Mouse (Mus musculus): ENCODE data around the gene Ccdc81. TPM values are rescaled to one million over a fixed set of nuclear protein-coding genes. Genes with fewer than 3 reads are reported as not detected.

Ccdc81 gene
- polyA plus RNA-seq, 1 experiment from 2014 or later: not detected

DNA sequence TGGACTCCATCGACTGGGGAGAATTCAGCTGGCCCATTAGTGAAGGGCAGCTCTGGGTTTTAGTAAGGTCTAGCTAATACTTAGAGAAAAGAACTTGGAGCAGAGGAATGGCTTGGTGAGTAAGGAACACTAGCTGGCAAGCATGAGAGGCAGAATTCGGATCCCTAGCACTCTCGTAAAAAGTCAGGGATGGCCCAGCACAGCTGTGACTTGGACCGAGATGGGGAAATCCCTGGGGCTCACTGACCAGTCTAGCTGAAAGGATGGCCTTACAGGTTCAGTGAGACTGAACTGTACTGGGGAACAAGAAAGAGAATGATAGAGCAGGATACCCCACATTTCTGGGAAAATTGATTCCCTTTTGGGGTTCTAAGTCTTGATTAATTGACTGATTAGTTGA, 6.3 kb upstream of the Ccdc81 start:
- H3K9ac ChIP-seq: no peak overlapping the region
- H3K9me3 ChIP-seq: no peaks in the 10 kb centered on the region
- H3K27ac ChIP-seq: no peak overlapping the region
- no peaks in the 10 kb centered on the region; the same call in 1 of the 2 replicates for H3K4me1 ChIP-seq (replicated peaks)
- 76% methylated on average over 4 of the region's 4 CpGs for WGBS
- no peaks in the 10 kb centered on the region for H3K36me3 ChIP-seq
- H3K4me3 ChIP-seq (replicated peaks): no peak overlapping the region
- no peak for ATAC-seq
- no peak overlapping the region for H3K4me2 ChIP-seq (replicated peaks)
- H3K27me3 ChIP-seq (replicated peaks): no peaks in the 10 kb centered on the region

DNA sequence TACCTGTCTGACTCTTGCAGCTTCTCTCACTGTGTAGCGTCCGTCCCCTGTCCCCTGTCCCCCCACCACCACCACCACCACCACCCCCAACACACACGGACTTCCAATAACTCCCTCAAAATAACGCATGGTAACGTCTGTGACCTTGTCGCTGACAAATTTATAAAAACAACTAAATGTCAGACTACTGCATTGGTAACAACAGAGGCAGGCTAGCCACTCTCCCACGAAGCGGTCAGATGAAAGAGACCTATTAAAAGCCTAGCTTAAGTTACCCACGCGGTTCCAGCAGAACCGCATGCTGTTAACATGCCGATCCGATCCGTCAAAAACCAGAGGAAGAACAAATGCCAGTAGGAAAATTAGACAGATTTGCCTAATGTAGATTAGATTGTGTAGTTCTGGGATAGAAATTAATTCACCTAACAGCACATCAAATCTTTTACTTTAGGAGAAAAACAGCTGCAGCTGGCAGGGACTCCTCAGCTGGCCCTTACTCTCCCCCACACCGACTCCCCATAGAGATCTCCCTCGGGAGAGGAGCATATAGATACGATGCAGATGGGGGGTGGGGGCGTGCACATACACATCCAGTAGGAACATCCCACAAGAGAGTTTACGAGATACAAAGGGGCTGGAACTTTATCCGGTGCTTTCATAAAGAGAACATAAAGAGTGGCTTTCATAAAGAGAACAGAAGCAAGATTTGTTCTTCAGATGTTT, 5.6 kb upstream of the Ccdc81 start:
- Histone ChIP-seq H3K4me2 (replicated peaks) (no peak overlapping the region), H3K9ac (no peak overlapping the region), H3K27me3 (replicated peaks) (no peaks in the 10 kb centered on the region), H3K4me3 (replicated peaks) (no peak overlapping the region), H3K4me1 (replicated peaks) (no peaks in the 10 kb centered on the region; the same call in 1 of the 2 replicates), H3K27ac (no peak overlapping the region), H3K36me3 (no peaks in the 10 kb centered on the region), H3K9me3 (no peaks in the 10 kb centered on the region)
- no peak for ATAC-seq
- 79% methylated on average over 20 of the region's 20 CpGs for WGBS

- H3K4me2 ChIP-seq (replicated peaks): no peak overlapping the region
- no peak overlapping the region for H3K27ac ChIP-seq
- no peaks in the 10 kb centered on the region for H3K9me3 ChIP-seq
- H3K4me1 ChIP-seq (replicated peaks): no peaks in the 10 kb centered on the region; the same call in 1 of the 2 replicates
- H3K9ac ChIP-seq: no peak overlapping the region
- ATAC-seq: no peak
- WGBS: 50% methylated on average over 7 of the region's 7 CpGs
- no peaks in the 10 kb centered on the region for H3K27me3 ChIP-seq (replicated peaks)
- H3K4me3 ChIP-seq (replicated peaks): no peak overlapping the region
- H3K36me3 ChIP-seq: no peaks in the 10 kb centered on the region
These were observed 5.0 kb upstream of the Ccdc81 start for GRCm38 (mm10) chr7:89908421-89908820.

- Histone ChIP-seq H3K4me1 (replicated peaks) (no peaks in the 10 kb centered on the region; the same call in 1 of the 2 replicates), H3K9me3 (no peaks in the 10 kb centered on the region), H3K9ac (no peak overlapping the region), H3K4me2 (replicated peaks) (no peak overlapping the region), H3K27ac (no peak overlapping the region), H3K4me3 (replicated peaks) (no peak overlapping the region), H3K27me3 (replicated peaks) (no peaks in the 10 kb centered on the region), H3K36me3 (no peaks in the 10 kb centered on the region)
- ATAC-seq: peak; percentile 56; the same call in 1 of the 2 replicates
- 24% methylated on average over 8 of the region's 8 CpGs for WGBS
These were observed 4.5 kb upstream of the Ccdc81 start for GRCm38 (mm10) chr7:89907950-89908349.

DNA sequence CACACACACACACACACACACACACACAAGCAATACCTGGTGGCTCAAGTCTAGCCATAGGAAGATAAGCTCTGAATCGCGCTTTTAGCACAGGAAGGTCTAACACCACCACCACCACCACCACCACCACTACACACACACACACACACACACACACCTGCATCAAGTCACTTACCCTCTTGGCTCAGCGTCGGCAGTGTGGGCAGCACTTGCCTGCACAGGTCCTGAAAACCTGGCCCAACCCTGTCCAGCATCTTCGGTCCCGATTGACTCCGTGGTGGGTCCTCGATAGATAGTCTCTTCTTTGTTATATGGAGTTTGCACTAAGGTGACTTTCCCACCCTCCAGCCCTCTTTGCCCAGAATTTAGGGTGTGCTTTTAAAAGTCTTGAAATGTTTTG, 422 bp downstream of the Ccdc81 start:
- Histone ChIP-seq H3K4me1 (replicated peaks) (no peaks in the 10 kb centered on the region), H3K27ac (no peak overlapping the region), H3K4me2 (replicated peaks) (peak overlapping the region; percentile 41), H3K4me3 (replicated peaks) (no peak overlapping the region), H3K36me3 (no peaks in the 10 kb centered on the region), H3K9ac (no peak overlapping the region), H3K9me3 (no peaks in the 10 kb centered on the region), H3K27me3 (replicated peaks) (no peaks in the 10 kb centered on the region)
- WGBS: 80% methylated on average over 8 of the region's 8 CpGs
- ATAC-seq: no peak

- Histone ChIP-seq H3K27me3 (replicated peaks) (no peaks in the 10 kb centered on the region), H3K4me2 (replicated peaks) (no peak overlapping the region), H3K9ac (no peak overlapping the region), H3K36me3 (no peaks in the 10 kb centered on the region), H3K4me3 (replicated peaks) (no peak overlapping the region), H3K27ac (no peak overlapping the region), H3K9me3 (no peaks in the 10 kb centered on the region), H3K4me1 (replicated peaks) (no peaks in the 10 kb centered on the region)
- ATAC-seq: no peak
- WGBS: 28% methylated on average over 4 of the region's 4 CpGs
These were observed 11.6 kb downstream of the Ccdc81 start for GRCm38 (mm10) chr7:89891856-89892255.

DNA sequence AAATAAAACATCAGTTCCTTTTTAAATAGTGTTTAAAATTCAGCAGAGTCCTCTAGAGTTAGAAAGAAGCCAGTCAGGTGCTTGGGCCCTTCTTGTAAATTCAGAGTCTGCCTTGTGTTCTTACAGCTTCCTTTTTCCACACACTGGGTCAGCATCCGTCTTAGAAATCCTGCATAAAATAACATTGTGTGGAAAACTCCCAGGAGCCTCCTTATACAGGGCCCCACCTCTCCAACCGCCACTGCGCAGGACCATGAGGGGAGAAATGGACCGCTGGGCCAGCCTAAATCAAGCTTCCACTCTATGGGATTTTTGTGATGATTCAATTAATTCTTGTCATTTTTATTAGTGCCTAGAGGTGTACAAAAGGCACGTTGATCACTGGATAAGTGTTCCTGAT, 12.0 kb downstream of the Ccdc81 start:
- Histone ChIP-seq H3K27me3 (replicated peaks) (no peaks in the 10 kb centered on the region), H3K4me2 (replicated peaks) (no peak overlapping the region), H3K4me1 (replicated peaks) (no peaks in the 10 kb centered on the region), H3K36me3 (no peaks in the 10 kb centered on the region), H3K4me3 (replicated peaks) (no peak overlapping the region), H3K9me3 (no peaks in the 10 kb centered on the region), H3K27ac (no peak overlapping the region), H3K9ac (no peak overlapping the region)
- ATAC-seq: no peak
- 76% methylated on average over 5 of the region's 5 CpGs for WGBS

GRCm38 (mm10) chr7:89884551-89884950, 18.9 kb downstream of the Ccdc81 start:
- no peak overlapping the region for H3K27ac ChIP-seq
- no peak overlapping the region for H3K4me3 ChIP-seq (replicated peaks)
- no peak overlapping the region for H3K9ac ChIP-seq
- no peaks in the 10 kb centered on the region for H3K36me3 ChIP-seq
- peak; percentile 6; the same call in 1 of the 2 replicates for ATAC-seq
- WGBS: 48% methylated on average over 3 of the region's 3 CpGs
- no peak overlapping the region for H3K4me2 ChIP-seq (replicated peaks)
- H3K4me1 ChIP-seq (replicated peaks): no peaks in the 10 kb centered on the region
- H3K27me3 ChIP-seq (replicated peaks): no peaks in the 10 kb centered on the region
- no peaks in the 10 kb centered on the region for H3K9me3 ChIP-seq

DNA sequence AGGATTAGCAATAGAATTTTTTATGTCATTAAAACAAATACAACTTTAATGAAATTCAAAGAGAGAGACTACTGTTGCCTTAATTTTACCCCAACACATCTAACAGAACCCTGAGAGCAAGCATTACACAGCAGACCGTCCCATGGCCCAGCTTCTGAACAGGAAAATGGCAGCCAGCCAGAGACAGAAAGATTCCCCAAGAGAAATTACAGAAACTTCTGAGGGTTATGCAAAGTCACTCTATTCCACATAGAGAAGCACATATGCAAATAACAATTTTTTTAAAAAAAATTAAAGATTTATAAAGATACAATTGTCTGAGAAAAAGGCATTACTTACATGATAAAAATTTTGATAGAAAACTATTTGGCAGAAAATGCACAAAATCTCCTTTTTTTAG, 23.7 kb downstream of the Ccdc81 start:
- H3K9ac ChIP-seq: no peak overlapping the region
- H3K4me3 ChIP-seq (replicated peaks): no peak overlapping the region
- H3K4me2 ChIP-seq (replicated peaks): no peak overlapping the region
- ATAC-seq: no peak
- no peaks in the 10 kb centered on the region for H3K4me1 ChIP-seq (replicated peaks)
- H3K27ac ChIP-seq: no peak overlapping the region
- no peaks in the 10 kb centered on the region for H3K9me3 ChIP-seq
- no peaks in the 10 kb centered on the region for H3K27me3 ChIP-seq (replicated peaks)
- 56% methylated on average over 1 of the region's 1 CpGs for WGBS
- no peaks in the 10 kb centered on the region for H3K36me3 ChIP-seq

GRCm38 (mm10) chr7:89867221-89867620, 36.2 kb downstream of the Ccdc81 start:
- Histone ChIP-seq H3K4me1 (replicated peaks) (no peaks in the 10 kb centered on the region), H3K4me2 (replicated peaks) (no peak overlapping the region), H3K9ac (no peak overlapping the region), H3K9me3 (no peaks in the 10 kb centered on the region), H3K36me3 (no peaks in the 10 kb centered on the region), H3K4me3 (replicated peaks) (no peak overlapping the region), H3K27ac (no peak overlapping the region), H3K27me3 (replicated peaks) (no peaks in the 10 kb centered on the region)
- ATAC-seq: no peak
- WGBS: 69% methylated on average over 5 of the region's 5 CpGs

DNA sequence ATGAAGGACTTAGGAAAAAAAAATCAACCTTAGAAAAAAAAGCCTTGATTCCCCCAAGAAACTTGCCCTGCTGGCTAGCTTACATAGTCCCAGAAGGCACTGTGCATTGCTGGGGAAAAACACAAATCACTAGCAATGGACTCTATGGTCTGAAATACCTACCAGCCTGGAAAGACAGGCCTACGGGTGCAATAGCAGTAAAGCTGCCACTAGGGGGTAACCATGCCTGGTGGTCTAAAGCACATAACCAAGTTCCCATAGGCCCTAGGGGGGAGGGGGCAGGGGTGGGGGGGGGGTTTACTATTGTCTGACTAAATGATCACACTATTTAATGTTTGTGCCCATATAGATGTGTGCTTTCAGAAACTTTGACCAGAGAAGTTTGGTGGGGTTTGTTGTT, 38.7 kb downstream of the Ccdc81 start:
- whole genome bisulfite sequencing: 96% methylated on average over 1 of the region's 1 CpGs
- no peaks in the 10 kb centered on the region for H3K36me3 ChIP-seq
- no peak overlapping the region for H3K4me3 ChIP-seq (replicated peaks)
- no peaks in the 10 kb centered on the region for H3K27me3 ChIP-seq (replicated peaks)
- no peak overlapping the region for H3K9ac ChIP-seq
- no peak for ATAC-seq
- H3K4me2 ChIP-seq (replicated peaks): no peak overlapping the region
- H3K9me3 ChIP-seq: no peaks in the 10 kb centered on the region
- H3K4me1 ChIP-seq (replicated peaks): no peaks in the 10 kb centered on the region
- no peak overlapping the region for H3K27ac ChIP-seq

GRCm38 (mm10) chr7:89856440-89857217, 46.8 kb downstream of the Ccdc81 start:
- H3K9ac ChIP-seq: no peak overlapping the region
- ATAC-seq: 0 out of 2 replicates have a peak, but pooled peaks have one; percentile 58
- WGBS: 62% methylated on average over 16 of the region's 17 CpGs
- no peak overlapping the region for H3K4me2 ChIP-seq (replicated peaks)
- H3K27ac ChIP-seq: peak overlapping the region; percentile 4; the same call in 1 of the 2 replicates
- no peaks in the 10 kb centered on the region for H3K36me3 ChIP-seq
- no peaks in the 10 kb centered on the region for H3K27me3 ChIP-seq (replicated peaks)
- H3K4me3 ChIP-seq (replicated peaks): no peak overlapping the region
- no peaks in the 10 kb centered on the region for H3K4me1 ChIP-seq (replicated peaks)
- H3K9me3 ChIP-seq: no peaks in the 10 kb centered on the region

Data from intestine, embryonic 15.5 days (tissue).